Comparison of ENCODE assay signal across 8 mouse cellular contexts in the genomic region with DNA sequence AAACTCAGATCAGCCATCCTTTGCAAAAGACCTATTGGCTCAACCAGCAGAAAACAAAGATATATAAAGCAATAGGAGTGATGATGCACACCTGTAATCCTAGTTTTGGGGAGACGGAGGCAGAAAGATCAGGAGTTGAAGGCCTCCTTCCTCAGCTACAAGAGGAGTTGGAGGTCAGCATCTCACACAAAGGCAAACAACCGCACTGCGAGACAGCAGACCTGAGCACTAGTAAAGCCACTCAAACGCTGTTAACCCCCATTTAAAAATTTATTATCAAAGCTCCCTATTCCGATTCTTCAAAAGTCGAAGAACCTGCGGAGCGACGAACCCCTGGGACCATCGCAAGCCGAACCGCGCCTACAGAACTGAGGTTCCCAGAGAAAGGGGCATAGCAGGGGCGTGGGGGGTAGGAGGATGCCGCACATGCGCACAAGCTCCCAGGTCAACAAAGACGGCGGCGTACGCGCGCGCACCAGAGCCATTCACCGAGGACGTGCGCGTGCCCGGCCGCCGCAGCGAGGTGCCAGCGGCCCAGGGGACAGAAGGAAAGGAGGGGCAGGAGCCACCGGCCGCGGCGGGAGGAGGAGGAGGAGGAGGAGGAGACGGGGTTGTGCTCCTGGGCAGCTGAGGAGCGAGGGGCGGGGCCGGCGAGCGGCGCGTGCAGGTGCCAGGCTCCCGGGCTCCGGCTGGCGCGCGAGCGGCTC. TPM values are rescaled to one million over a fixed set of nuclear protein-coding genes. Genes with fewer than 3 reads are reported as not detected.
DNase-seq lines count a peak whose midpoint lies in the region; ATAC-seq and TF ChIP-seq lines count a peak whose summit lies in the region.

No protein-coding gene starts in this region.

- WGBS in forebrain, embryonic 13.5 days = under 1% methylated on average over 32 of the region's 50 CpGs
- WGBS in neural tube, embryonic 15.5 days = under 1% methylated on average over 45 of the region's 50 CpGs

- peak; percentile 20 for TF ChIP-seq POLR2A in ES-Bruce4 (IDR thresholded peaks at IDR 0.05; ENCODE audit: insufficient read depth, low read length)

- intact Hi-C loops in heart, postnatal 14 days (cut with DNase I) = loop anchor here (5.0 kb wide), 1 partner anchor 189 kb away; a partner anchor contains a TSS

- TF ChIP-seq CTCF in ES-Bruce4 (IDR thresholded peaks at IDR 0.05; ENCODE audit: low read depth, low read length) = no peak

- no peaks in the 10 kb centered on the region for H3K4me1 ChIP-seq in ES-Bruce4 (ENCODE audit: control insufficient read depth, insufficient read depth, low read length)
- peaks cover 43% of the 10 kb centered on the region for H3K4me1 ChIP-seq in forebrain, embryonic 13.5 days
- peaks cover 40% of the 10 kb centered on the region for H3K4me1 ChIP-seq in neural tube, embryonic 15.5 days

- no peaks in the 10 kb centered on the region for H3K27me3 ChIP-seq in ES-Bruce4 (ENCODE audit: control insufficient read depth, insufficient read depth, low read length, poor library complexity, severe bottlenecking)
- H3K27me3 ChIP-seq in forebrain, embryonic 13.5 days = no peaks in the 10 kb centered on the region
- no peaks in the 10 kb centered on the region for H3K27me3 ChIP-seq in neural tube, embryonic 15.5 days (replicated peaks)

- peak overlapping the region; percentile 93 for H3K9ac ChIP-seq in ES-Bruce4 (ENCODE audit: low read depth, poor library complexity, severe bottlenecking)
- peak overlapping the region; percentile 99 for H3K9ac ChIP-seq in forebrain, embryonic 13.5 days
- H3K9ac ChIP-seq in neural tube, embryonic 15.5 days (replicated peaks) = peak overlapping the region; percentile 97

- peak overlapping the region; percentile 74 for H3K4me3 ChIP-seq in ES-Bruce4 (ENCODE audit: low read depth, low read length)
- H3K4me3 ChIP-seq in forebrain, embryonic 13.5 days = peak overlapping the region; percentile 98
- peak overlapping the region; percentile 98 for H3K4me3 ChIP-seq in neural tube, embryonic 15.5 days (replicated peaks)

- H3K9me3 ChIP-seq in ES-Bruce4 (replicated peaks; ENCODE audit: control insufficient read depth, insufficient read depth, low read length, poor library complexity, severe bottlenecking) = no peaks in the 10 kb centered on the region
- H3K9me3 ChIP-seq in forebrain, embryonic 13.5 days (replicated peaks) = no peaks in the 10 kb centered on the region
- H3K9me3 ChIP-seq in neural tube, embryonic 15.5 days (replicated peaks) = no peaks in the 10 kb centered on the region

- H3K27ac ChIP-seq in ES-Bruce4 (ENCODE audit: insufficient read depth, low read length) = peak overlapping the region; percentile 23; the same call in 1 of the 2 replicates
- peak overlapping the region; percentile 98 for H3K27ac ChIP-seq in forebrain, embryonic 13.5 days
- peak overlapping the region; percentile 98 for H3K27ac ChIP-seq in neural tube, embryonic 15.5 days (replicated peaks)

- H3K4me2 ChIP-seq in forebrain, embryonic 13.5 days = peak overlapping the region; percentile 76
- peak overlapping the region; percentile 60 for H3K4me2 ChIP-seq in neural tube, embryonic 15.5 days

- peak; percentile 89 for ATAC-seq in cerebellum, adult (ENCODE audit: insufficient number of reproducible peaks, low FRiP score, low TSS enrichment)
- ATAC-seq in forebrain, embryonic 13.5 days = peak; percentile 92
- ATAC-seq in neural tube, embryonic 15.5 days (ENCODE audit: low FRiP score) = peak; percentile 92

- no peak for TF ChIP-seq EP300 in ES-Bruce4 (IDR thresholded peaks at IDR 0.05; ENCODE audit: insufficient read depth, low read depth, low read length)

- H3K36me3 ChIP-seq in ES-Bruce4 (ENCODE audit: control insufficient read depth, insufficient read depth, low read length, poor library complexity, severe bottlenecking) = no peaks in the 10 kb centered on the region
- H3K36me3 ChIP-seq in forebrain, embryonic 13.5 days (ENCODE audit: poor library complexity, severe bottlenecking) = no peaks in the 10 kb centered on the region
- no peaks in the 10 kb centered on the region for H3K36me3 ChIP-seq in neural tube, embryonic 15.5 days

- DNase-seq in heart, postnatal 14 days = peak; percentile 97
- DNase-seq in layer of hippocampus, adult 11-12 months (ENCODE audit: low spot score) = peak; percentile 94
- DNase-seq in lung, adult 18-20 months = peak; percentile 94 to 96
- DNase-seq in testis, postnatal 14 days (ENCODE audit: low spot score) = peak; percentile 94

RNA-seq across cellular contexts. Expression of a gene that starts 0.4 kb away (rescaled TPM):
- polyA plus RNA-seq in ES-Bruce4 (2011; ENCODE audit: insufficient read depth, insufficient read length, low read depth, missing spikeins) = 30.1 and 30.6 TPM in 2 replicates
- polyA plus RNA-seq in forebrain, embryonic 13.5 days (2015; fragmentation: Nextera tagmentation; extraction: Ambion mirVana) = 25.3 and 25.7 TPM in 2 replicates
- total RNA-seq in heart, postnatal 14 days (2021) = 10 to 100 TPM; 29.3 to 33.2 TPM
- 24.1 and 31.5 TPM in 2 replicates for polyA plus RNA-seq in neural tube, embryonic 15.5 days (2015; fragmentation: Nextera tagmentation; extraction: Ambion mirVana)

RNA-seq across cellular contexts. Expression of a gene that starts 14.6 kb away (rescaled TPM):
- 244 and 257 TPM in 2 replicates for polyA plus RNA-seq in ES-Bruce4 (2011; ENCODE audit: insufficient read depth, insufficient read length, low read depth, missing spikeins)
- polyA plus RNA-seq in forebrain, embryonic 13.5 days (2015; fragmentation: Nextera tagmentation; extraction: Ambion mirVana) = 255 and 275 TPM in 2 replicates
- total RNA-seq in heart, postnatal 14 days (2021) = 10 to 100 TPM; 50.1 to 51.6 TPM
- polyA plus RNA-seq in neural tube, embryonic 15.5 days (2015; fragmentation: Nextera tagmentation; extraction: Ambion mirVana) = 236 and 249 TPM in 2 replicates

RNA-seq across cellular contexts. Expression of a gene that starts 43.1 kb away (rescaled TPM):
- 72.7 and 74.6 TPM in 2 replicates for polyA plus RNA-seq in ES-Bruce4 (2011; ENCODE audit: insufficient read depth, insufficient read length, low read depth, missing spikeins)
- polyA plus RNA-seq in forebrain, embryonic 13.5 days (2015; fragmentation: Nextera tagmentation; extraction: Ambion mirVana) = 73.5 and 81.0 TPM in 2 replicates
- 10 to 100 TPM; 62.6 to 68.7 TPM for total RNA-seq in heart, postnatal 14 days (2021)
- 56.6 and 63.5 TPM in 2 replicates for polyA plus RNA-seq in neural tube, embryonic 15.5 days (2015; fragmentation: Nextera tagmentation; extraction: Ambion mirVana)

RNA-seq across cellular contexts. Expression of a gene that starts 57.0 kb away (rescaled TPM):
- polyA plus RNA-seq in ES-Bruce4 (2011; ENCODE audit: insufficient read depth, insufficient read length, low read depth, missing spikeins) = 40.0 and 48.1 TPM in 2 replicates
- 28.8 and 33.2 TPM in 2 replicates for polyA plus RNA-seq in forebrain, embryonic 13.5 days (2015; fragmentation: Nextera tagmentation; extraction: Ambion mirVana)
- total RNA-seq in heart, postnatal 14 days (2021) = 10 to 100 TPM; 11.2 to 11.7 TPM
- polyA plus RNA-seq in neural tube, embryonic 15.5 days (2015; fragmentation: Nextera tagmentation; extraction: Ambion mirVana) = 31.4 and 32.6 TPM in 2 replicates

Comparison
In these comparisons a context has a peak if more than half of its experiments do, and no peak if none do; other contexts are left out.
1. Peak in every context shown above with its lines: DNase-seq, ATAC-seq, H3K4me3 ChIP-seq and H3K27ac ChIP-seq.
2. H3K27ac ChIP-seq: peak in every context shown above with its lines; median percentile 98 in forebrain, embryonic 13.5 days; 98 in neural tube, embryonic 15.5 days; 23 in ES-Bruce4.